Mouse (Mus musculus): ENCODE results near the gene Mcoln1.

Mcoln1 gene

GRCm38 (mm10) chr8:3500235-3501090, at the start of gene Mcoln1:
TSS of gene Mcoln1 (plus strand) at chr8:3500457.
- in situ Hi-C loops (cut with MboI, MseI) = loop anchor here (5.0 to 10.0 kb wide), 3 partner anchors 124 to 1177 kb away; partner anchors contain the start of genes Pcp2 (in 1 of the 2), Pet100 (in 1 of the 2) and Xab2 (in 1 of the 2)

GRCm38 (mm10) chr8:3450670-3451069, 49.6 kb upstream of the Mcoln1 start:
- in situ Hi-C loops (cut with MboI, MseI) = no loop called here

GRCm38 (mm10) chr8:3451992-3452391, 48.3 kb upstream of the Mcoln1 start:
- in situ Hi-C loops (cut with MboI, MseI) = no loop called here

GRCm38 (mm10) chr8:3463248-3463647, 37.0 kb upstream of the Mcoln1 start:
- in situ Hi-C loops (cut with MboI, MseI) = no loop called here

- in situ Hi-C loops (cut with MboI, MseI) = no loop called here
Measured at GRCm38 (mm10) chr8:3464309-3464708, 35.9 kb upstream of the Mcoln1 start.

- in situ Hi-C loops (cut with MboI, MseI) = loop anchor here (5.0 kb wide), 2 partner anchors 205 to 210 kb away; partner anchors contain the start of genes Fcor (in 1 of the 2) and Trappc5 (in 1 of the 2)
Measured at GRCm38 (mm10) chr8:3467006-3467885, 33.0 kb upstream of the Mcoln1 start, which contains the start of gene Pex11g. TSS of gene Pex11g (minus strand) at chr8:3467680.

- in situ Hi-C loops (cut with MboI, MseI) = loop anchor here (5.0 kb wide), 2 partner anchors 204 to 209 kb away; partner anchors contain the start of genes Fcor (in 1 of the 2) and Trappc5 (in 1 of the 2)
Measured at GRCm38 (mm10) chr8:3467886-3468545, 32.2 kb upstream of the Mcoln1 start.

- in situ Hi-C loops (cut with MboI, MseI) = loop anchor here (5.0 kb wide), 2 partner anchors 203 to 208 kb away; partner anchors contain the start of genes Fcor (in 1 of the 2) and Trappc5 (in 1 of the 2)
Measured at GRCm38 (mm10) chr8:3468838-3469237, 31.4 kb upstream of the Mcoln1 start.

GRCm38 (mm10) chr8:3470562-3470961, 29.7 kb upstream of the Mcoln1 start, which contains the start of gene Tex45:
TSS of gene Tex45 (plus strand) at chr8:3470862.
- in situ Hi-C loops (cut with MboI, MseI) = no loop called here

GRCm38 (mm10) chr8:3475715-3476429, 24.4 kb upstream of the Mcoln1 start:
- in situ Hi-C loops (cut with MboI, MseI) = no loop called here

- in situ Hi-C loops (cut with MboI, MseI) = no loop called here
Measured at GRCm38 (mm10) chr8:3480221-3480785, 20.0 kb upstream of the Mcoln1 start.

- in situ Hi-C loops (cut with MboI, MseI) = no loop called here
Measured at GRCm38 (mm10) chr8:3481605-3482004, 18.7 kb upstream of the Mcoln1 start.

GRCm38 (mm10) chr8:3482240-3482740, 18.0 kb upstream of the Mcoln1 start:
- in situ Hi-C loops (cut with MboI, MseI) = no loop called here

GRCm38 (mm10) chr8:3483546-3483945, 16.7 kb upstream of the Mcoln1 start:
- in situ Hi-C loops (cut with MboI, MseI) = no loop called here

GRCm38 (mm10) chr8:3485192-3485591, 15.1 kb upstream of the Mcoln1 start:
- in situ Hi-C loops (cut with MboI, MseI) = no loop called here

GRCm38 (mm10) chr8:3492901-3493844, 7.1 kb upstream of the Mcoln1 start, which contains the start of gene Zfp358:
TSS of gene Zfp358 (plus strand) at chr8:3493138.
- in situ Hi-C loops (cut with MboI, MseI) = no loop called here

- in situ Hi-C loops (cut with MboI, MseI) = no loop called here
Measured at GRCm38 (mm10) chr8:3493845-3494208, 6.4 kb upstream of the Mcoln1 start.

GRCm38 (mm10) chr8:3495578-3496427, 4.5 kb upstream of the Mcoln1 start:
- in situ Hi-C loops (cut with MboI, MseI) = no loop called here

Data from T-helper 17 cell (primary cell).